Mouse (Mus musculus) left cerebral cortex, adult 9 months (tissue): ENCODE results near the gene Spint1.
A peak's percentile ranks its signal among the peaks of the same experiment; 100 is the strongest.

Experiments
- DNase-seq, 2 experiments: peaks; one replicate each; pipeline ENCODE4 v3.0.0; 2022; ENCODE audit warnings: low spot score in 2 of 2

Spint1 gene

DNA sequence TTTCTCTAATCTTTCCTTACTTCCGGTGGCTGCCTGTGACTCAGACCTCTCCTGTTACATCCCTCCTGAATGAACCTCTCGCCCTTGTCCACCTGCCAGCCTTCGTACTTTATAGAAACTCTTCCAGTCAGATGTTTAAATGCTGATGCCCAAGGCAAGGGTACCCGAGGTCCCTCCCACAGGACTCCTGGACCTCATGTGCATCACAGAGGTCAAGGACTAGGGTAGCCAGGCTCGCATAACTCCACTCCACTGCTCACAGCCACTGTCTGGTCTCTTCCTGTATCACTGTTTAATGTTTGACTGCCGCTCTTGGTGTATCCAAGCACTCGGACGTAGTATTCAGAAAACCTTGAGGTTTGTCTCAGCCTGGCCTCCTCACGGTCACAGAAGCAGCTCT is 5.4 kb downstream of the Spint1 start:
- no peak for DNase-seq

GRCm38 (mm10) chr2:119245246-119245645 is 8.1 kb downstream of the Spint1 start:
- no peak for DNase-seq

DNA sequence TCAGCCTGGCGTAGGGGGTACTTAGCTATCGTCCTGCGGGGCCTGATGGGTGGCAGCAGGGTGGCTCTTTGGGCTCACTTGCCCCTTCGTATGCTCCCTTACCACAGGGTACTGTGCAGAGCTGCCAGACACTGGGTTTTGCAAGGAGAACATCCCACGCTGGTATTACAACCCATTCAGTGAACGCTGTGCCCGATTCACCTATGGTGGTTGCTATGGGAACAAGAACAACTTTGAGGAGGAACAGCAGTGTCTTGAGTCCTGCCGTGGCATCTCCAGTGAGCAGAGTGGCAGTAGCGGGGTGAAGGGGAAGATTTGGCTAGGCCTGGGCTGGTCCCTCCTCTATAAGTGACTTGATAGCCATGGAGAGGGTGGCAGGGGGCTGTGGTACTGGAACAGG is 10.7 kb downstream of the Spint1 start:
- peak in 1 of 2 experiments; percentile 53 for DNase-seq

GRCm38 (mm10) chr2:119249592-119250061 is 12.5 kb downstream of the Spint1 start:
- DNase-seq: no peak

- DNase-seq: no peak
Measured at GRCm38 (mm10) chr2:119250377-119250776, 13.2 kb downstream of the Spint1 start.

DNA sequence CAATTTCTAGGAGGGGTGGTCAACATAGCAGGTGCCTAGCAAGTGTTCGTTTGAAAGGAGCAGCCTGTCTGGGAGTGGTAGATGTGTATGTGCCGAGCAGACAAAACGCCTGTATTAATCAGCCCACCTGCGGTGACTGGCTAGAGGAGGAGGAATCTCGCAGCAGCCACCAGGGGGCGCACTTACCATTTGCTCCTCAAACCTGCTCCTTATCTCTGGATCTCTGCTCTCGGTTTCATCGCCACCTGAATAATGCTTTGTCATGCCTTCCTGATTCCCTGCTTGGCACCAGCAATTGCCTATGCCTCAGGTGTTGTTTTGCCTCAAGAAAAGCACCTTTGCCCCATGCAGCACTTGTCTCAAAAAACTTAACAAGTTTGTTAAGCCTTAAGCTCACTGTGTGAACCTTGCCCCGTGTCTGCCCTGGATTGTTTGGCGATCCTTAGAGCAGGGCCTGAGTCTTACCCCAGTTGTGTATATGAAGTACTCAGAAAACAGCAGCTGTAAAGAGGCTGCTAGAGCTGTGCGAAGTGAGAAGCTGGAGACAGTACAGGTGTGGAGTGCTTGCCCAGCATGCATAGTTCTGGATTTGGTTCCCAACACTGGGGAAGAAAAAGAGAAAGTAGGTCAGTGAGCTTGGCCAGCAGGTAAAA is 13.8 kb downstream of the Spint1 start:
- DNase-seq: peak; percentile 42 to 80

GRCm38 (mm10) chr2:119254976-119255375 is 17.8 kb downstream of the Spint1 start:
- no peak for DNase-seq

DNA sequence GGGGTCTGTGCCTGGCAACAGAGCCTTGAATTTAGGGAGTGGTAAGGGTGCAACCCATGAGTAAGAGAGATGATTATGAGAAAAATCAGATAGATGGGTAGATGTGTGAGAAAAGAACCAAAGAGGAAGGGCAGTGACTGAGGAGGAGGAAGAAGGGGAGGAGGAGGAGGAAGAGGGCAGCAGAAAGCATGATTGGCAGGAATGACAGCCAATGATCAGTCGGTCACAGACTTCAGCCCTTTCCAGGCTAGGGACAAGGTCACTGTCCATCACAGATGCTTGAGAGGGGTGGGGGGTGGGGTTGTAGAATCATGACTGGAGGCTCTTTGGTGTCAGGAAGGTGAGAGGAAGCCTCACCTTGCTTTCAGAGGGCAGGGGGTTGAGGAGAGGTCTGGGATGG is 23.4 kb downstream of the Spint1 start:
- no peak for DNase-seq

DNA sequence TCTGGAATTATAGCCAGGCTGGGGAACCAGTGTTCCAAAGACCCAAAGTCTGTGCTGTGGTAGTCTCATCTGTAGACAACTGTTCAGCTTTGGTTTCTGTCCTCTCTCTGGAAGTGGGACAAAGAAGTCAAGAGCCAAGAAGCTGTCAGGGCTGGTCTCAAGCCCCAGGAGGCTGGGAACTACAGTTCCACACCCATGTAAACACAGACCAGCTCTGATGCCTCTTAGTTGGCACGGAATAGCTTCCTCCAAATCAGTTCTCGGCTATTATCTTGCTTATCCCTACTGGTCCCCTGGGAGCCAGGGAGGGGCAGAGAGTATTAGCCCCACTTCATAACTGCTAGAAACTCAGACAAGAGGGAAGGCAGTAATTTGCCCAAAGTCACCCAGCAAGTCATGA is 24.2 kb downstream of the Spint1 start:
- DNase-seq: no peak

DNA sequence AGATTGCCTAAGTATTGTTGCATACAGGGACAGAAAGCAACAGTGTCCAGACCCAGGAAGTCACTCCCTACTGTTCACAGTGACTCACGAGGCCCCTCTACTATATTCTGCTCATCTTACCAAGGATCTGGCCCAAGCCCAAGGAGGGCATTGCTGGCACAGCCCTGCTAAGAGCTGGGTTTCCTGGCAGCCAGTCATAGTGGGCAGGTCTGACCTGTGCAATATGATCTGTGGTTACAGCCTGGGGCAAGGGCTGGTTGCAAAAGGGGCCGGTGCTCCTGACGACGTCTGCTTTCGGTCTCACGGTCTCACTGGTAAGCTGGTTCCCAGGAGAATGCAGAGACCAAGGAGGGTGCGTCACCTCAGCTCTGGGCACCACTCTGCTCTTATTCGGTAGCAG is 25.8 kb downstream of the Spint1 start:
- DNase-seq: no peak

DNA sequence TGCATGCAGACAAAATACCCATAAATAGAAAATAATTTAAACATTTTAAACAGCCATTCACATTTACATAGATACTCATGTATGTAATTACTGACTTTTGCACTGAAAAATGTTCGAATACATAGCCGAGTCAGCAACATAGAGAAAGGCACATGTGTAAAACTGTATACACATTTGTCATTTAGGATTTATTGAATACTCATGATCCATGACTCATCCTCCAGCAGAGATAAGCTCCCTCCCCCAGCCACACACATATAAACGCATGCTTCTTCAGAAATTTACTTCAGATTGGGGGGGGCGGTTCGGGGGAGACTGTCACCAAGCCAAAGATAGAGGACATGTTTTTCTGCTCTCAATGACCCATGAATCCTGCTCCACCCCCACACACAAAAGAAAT is 26.7 kb downstream of the Spint1 start:
- DNase-seq: no peak

DNA sequence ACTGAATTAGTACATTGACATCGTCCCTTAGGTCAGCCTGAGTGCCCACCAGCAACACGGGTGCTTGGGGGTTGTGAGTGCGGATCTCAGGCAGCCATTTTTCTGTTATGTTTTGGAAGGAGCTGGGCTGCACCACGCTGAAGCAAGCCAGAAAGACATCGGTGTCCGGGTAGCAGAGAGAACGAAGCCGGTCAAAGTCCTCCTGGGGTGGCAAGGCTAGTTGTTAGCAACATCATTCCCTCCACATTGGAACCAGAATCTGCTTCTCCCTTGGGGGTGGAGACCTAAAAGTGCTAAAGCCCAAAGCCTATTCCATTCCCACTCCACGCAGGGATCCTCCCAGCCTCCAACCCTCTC is 33.1 kb downstream of the Spint1 start:
- no peak for DNase-seq

DNA sequence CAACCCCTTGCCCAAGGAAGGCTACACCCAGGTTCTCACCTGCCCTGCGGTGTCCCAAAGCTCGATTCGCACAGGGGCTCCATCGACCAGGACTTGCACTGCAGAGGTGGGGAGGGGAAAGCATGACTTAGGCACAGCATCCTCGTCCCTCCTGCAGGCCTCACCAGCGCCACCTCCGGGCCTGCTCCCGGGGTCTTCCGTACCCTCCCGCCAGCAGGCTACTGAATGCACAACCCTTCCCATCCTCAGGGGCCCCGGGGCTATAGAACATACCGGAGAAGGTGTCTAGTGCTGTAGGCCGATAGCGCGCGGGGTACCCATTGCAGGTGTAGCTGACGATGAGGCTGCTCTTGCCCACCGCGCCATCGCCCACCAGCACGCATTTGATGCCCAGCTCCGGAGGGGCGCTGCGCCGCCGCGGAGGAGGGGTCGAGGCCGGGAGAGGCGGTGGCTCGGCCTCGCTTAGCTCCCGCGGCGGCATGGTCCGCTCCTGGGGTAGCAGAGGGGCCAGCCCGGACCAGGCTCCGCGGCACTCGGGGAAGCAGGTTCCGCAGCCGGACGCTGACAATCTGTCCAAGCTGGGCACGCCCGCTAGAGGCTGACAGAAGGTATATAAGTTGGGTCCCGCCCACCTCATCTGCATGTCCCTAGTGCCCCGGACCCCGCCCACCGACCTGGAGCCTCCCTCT is 33.6 kb downstream of the Spint1 start, which contains the start of gene Rhov:
TSS of gene Rhov (minus strand) at position 630 of the 689 bp plus-strand sequence.
- DNase-seq: peak in 1 of 2 experiments; percentile 69

- DNase-seq: no peak
Measured at GRCm38 (mm10) chr2:119274126-119274525, 37.0 kb downstream of the Spint1 start.

GRCm38 (mm10) chr2:119276926-119277325 is 39.8 kb downstream of the Spint1 start:
- DNase-seq: no peak

DNA sequence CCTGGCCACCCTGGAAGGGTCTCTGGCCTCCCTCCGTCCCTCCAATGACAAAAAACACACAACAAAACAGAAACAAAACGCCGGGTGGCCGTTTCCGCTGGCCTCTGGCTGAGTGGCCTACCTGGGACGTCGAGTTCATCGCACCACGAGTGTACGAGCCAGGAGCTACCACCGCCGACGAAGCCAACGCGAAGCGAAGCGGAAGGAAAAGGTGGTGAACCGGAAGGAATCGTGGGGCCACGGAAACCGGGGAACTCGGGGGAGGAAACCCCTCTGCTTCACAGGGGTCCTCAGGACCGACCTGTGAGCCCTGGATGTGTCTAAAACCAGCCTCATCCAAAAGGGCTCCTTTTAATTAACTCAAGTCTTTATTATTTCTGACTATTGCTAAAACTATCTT is 40.6 kb downstream of the Spint1 start:
- no peak for DNase-seq

DNA sequence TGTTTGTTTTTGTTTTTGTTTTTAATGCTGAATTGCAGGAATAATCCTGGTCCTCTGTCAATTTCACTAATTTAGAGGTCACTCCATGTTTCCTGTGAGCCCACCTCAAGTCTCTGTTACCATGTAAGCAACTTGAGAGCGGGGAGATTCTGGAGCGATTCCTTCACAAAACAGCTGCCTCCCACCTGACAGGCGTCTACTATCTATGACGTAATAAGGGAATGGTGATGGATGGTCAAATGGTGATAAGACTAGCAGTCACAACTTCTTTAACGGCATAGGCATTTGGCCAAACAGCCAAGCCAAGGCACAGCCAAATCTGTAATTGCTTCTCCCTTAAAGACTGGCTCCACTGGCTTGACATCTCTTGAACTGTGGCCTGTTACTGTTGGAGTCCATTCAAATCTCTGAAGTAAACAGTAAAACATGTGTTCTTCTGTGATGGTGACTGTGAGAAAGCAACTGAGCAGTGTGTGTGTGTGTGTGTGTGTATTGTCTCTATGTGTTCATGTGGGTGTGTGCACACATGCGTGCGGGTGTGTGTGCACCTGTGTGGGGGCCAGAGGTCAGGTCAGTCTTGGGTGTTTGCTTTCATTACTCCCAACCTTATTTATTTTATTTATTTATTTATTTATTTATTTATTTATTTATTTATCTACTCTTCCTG is 44.9 kb downstream of the Spint1 start:
- DNase-seq: no peak

- DNase-seq: no peak
Measured at GRCm38 (mm10) chr2:119287372-119287771, 50.2 kb downstream of the Spint1 start.

DNA sequence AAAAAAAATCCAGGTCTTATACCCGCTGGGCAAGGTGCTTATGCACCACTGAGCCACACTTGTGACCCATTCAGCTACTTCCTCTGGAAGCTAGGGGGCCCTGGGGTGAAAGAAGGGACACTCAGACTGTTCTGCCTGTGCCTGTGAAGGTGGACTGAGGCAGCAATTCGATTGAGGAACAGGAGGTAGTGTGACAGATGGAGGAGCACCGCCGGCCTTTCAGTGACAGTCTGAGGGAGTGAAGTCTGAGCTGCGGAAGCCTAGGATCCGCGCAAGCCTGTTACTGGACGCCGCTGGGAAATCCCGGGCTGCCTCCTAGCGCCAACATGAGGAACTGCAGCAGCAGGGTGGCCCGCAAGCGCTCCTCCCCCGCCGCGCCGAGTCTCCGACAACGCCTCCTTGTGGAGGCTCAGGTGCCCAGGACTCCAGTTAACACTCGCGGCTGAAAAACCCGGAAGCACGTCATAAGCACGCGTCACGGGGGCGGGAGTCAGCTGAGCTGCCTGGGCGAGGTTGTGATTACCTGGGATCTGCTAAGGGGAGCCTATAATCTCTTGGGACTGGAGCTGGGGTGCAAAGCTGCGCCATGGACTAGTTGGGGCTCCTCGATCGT is 51.2 kb downstream of the Spint1 start, which contains the start of gene Vps18:
TSS of gene Vps18 (plus strand) at position 471 of the 613 bp plus-strand sequence.
- peak; percentile 93 to 99 for DNase-seq

DNA sequence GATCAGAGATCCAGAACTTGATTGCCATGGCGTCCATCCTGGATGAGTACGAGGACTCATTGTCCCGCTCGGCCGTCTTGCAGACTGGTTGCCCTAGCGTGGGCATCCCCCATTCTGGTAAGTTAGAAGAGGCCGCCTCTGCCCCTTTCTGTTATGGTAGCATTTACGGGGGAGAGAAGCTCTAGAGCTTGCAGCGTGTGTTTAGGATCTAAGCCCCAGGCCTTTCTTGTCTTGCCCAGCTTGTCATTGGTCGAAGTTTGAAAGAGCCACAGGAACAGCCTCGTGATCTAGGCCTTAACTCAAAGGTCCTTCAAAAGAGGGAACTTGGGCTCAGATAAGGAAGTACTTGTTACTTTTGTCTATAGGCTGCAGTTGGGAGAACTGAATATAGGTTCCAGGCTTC is 51.9 kb downstream of the Spint1 start:
- no peak for DNase-seq

DNA sequence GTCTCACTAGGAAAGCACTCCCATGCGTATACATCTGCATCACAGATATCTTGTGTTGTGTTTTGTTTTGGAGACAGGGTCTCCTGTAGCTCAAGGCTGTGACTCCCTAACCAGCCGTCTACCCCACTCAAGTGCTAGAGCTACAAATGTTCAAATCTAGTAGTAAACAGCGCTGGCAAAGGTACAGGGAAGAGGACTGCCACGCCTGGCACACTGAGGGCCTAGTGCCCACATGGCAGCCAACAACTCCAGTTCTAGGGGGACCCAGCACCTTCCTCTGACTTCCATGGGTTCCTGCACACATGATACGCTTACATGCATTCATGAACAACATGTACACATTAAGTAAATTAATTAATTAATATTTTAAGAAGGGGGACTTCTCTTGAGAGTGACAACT is 55.1 kb downstream of the Spint1 start:
- DNase-seq: no peak

DNA sequence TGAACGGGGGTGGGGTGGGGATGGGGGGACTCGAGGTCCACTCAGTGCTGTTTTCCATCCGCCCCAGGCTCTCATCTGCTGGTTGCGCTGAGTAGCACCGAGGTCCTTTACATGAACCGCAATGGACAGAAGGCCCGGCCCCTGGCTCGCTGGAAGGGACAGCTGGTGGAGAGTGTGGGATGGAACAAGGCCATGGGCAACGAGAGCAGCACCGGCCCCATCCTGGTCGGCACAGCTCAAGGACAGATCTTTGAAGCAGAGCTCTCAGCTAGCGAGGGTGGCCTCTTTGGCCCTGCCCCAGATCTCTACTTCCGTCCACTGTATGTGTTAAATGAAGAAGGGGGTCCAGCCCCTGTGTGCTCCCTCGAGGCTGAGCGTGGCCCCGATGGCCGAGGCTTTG is 55.7 kb downstream of the Spint1 start:
- DNase-seq: no peak
